Mouse (Mus musculus) heart, adult 2 months (tissue): ENCODE data around the gene Col15a1.

Experiments used
- CTCF ChIP-seq: fragments of 200-600 bp; IDR thresholded peaks from 2 replicates; pipeline ENCODE4 v1.8.1; 2022; ENCODE audit warnings: antibody characterized with exemption, mild to moderate bottlenecking, moderate library complexity
- POLR2A ChIP-seq: fragments of 200-500 bp; IDR thresholded peaks from 2 replicates; pipeline ENCODE4 v1.6.1; 2011; ENCODE audit warnings: mild to moderate bottlenecking, low read depth, low read length, control low read depth; ENCODE audit not compliant: insufficient read depth

DNA sequence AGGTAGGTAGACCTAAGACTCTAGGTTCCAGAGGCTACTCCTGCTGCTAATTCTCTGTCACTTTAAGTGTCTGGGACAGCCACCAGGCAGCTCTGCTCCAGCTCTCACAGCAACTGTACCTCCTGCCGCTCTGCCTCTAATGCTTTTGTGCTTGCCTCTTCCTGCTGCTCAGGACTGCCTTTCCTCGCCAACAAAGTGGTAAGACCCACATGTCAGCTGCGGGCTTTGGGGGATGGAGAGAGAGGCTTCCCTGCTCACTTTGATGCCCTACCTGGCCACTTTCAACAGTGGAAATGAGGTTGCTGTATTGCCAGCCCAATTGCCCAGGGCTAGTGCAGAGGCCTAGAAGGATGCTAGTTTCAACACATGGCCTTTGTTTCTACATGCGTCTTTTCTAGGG is 80.3 kb downstream of the Col15a1 start:
- TF ChIP-seq POLR2A, result no peak
- TF ChIP-seq CTCF, result no peak
